Mouse (Mus musculus): ENCODE measurements around the gene Nt5dc3. TPM values are rescaled to one million over a fixed set of nuclear protein-coding genes. Genes with fewer than 3 reads are reported as not detected.
A peak's percentile ranks its signal among the peaks of the same experiment; 100 is the strongest.

Nt5dc3 gene
- polyA plus RNA-seq, 1 experiment from 2014 or later: 0.69 TPM

DNA sequence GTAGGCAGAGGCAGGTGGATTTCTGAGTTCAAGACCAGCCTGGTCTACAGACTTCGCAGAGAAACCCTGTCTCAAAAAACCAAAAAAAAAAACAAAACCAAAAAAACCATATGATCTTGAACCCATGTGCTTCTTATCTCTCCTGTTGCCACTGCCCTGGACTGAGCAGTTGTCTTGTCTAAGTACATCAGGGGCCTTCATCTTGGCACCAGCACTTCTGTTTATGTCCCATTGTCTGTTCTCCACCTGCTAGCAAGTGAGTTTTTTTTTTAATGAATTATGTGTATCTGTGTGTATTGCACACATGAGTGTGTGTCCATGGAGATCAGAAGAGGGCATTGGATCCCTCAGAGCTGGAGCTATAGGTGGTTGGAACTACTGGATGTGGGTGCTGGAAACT, 28.6 kb downstream of the Nt5dc3 start:
- no peaks in the 10 kb centered on the region for H3K36me3 ChIP-seq (ENCODE audit: control insufficient read depth, insufficient read depth)
- no peaks in the 10 kb centered on the region for H3K27me3 ChIP-seq (replicated peaks; ENCODE audit: control insufficient read depth, insufficient read depth, low read length)
- H3K27ac ChIP-seq (ENCODE audit: low read depth, low read length): no peak overlapping the region
- H3K4me1 ChIP-seq (replicated peaks; ENCODE audit: control insufficient read depth, insufficient read depth, low read length): no peaks in the 10 kb centered on the region
- H3K9ac ChIP-seq (ENCODE audit: low read depth, low read length): no peak overlapping the region
- no peak for TF ChIP-seq CTCF (IDR thresholded peaks at IDR 0.05; ENCODE audit: low read depth)
- H3K9me3 ChIP-seq (ENCODE audit: control insufficient read depth): no peaks in the 10 kb centered on the region
- no peak overlapping the region for H3K4me3 ChIP-seq (ENCODE audit: low read depth, low read length)
- 95% methylated on average over 1 of the region's 1 CpGs for WGBS
- ATAC-seq: no peak
- no peak overlapping the region for H3K4me2 ChIP-seq (replicated peaks; ENCODE audit: low read depth)

DNA sequence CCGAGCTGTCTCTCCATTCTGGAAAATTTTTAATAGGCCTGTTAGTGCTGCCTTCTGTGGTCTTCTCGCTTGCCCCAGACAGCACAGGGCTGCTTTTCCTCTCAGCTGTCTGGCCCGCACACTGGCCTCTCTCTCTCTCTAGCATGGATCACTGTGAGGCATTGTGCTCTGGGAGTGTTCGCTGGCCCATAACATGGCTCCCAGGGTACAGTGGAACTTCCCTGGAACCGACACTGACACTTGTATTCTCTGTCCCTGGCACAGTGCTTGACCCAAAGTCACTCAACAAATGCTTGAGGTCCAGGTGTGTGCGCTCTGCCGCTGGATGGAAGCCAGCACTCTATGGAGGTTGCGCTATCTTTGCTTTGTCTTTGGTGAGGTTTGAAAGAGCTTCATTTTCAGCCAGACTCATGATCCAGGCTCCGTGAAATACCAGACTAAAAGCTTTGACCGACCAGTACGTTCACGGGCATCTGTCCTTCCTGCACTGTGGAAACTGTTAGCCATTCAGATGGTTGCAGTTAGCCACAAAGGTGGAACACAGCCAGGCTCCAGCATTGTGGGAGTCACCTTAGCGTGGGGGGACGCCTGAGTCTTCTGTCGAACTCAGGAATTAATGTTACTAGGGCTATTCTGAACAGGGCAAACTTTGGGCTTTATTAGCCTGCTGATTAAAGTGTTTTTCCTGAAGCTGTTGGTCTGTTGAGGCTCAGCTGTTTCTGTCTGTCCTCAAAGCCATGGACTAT, 29.4 kb downstream of the Nt5dc3 start:
- no peak for ATAC-seq
- Histone ChIP-seq H3K4me2 (replicated peaks; ENCODE audit: low read depth) (no peak overlapping the region), H3K9me3 (ENCODE audit: control insufficient read depth) (no peaks in the 10 kb centered on the region), H3K4me3 (ENCODE audit: low read depth, low read length) (no peak overlapping the region), H3K9ac (ENCODE audit: low read depth, low read length) (no peak overlapping the region), H3K36me3 (ENCODE audit: control insufficient read depth, insufficient read depth) (no peaks in the 10 kb centered on the region), H3K27me3 (replicated peaks; ENCODE audit: control insufficient read depth, insufficient read depth, low read length) (no peaks in the 10 kb centered on the region), H3K4me1 (replicated peaks; ENCODE audit: control insufficient read depth, insufficient read depth, low read length) (no peaks in the 10 kb centered on the region), H3K27ac (ENCODE audit: low read depth, low read length) (no peak overlapping the region)
- 89% methylated on average over 15 of the region's 15 CpGs for WGBS
- no peak for TF ChIP-seq CTCF (IDR thresholded peaks at IDR 0.05; ENCODE audit: low read depth)

GRCm38 (mm10) chr10:86810000-86810399, 31.2 kb downstream of the Nt5dc3 start:
- TF ChIP-seq CTCF (IDR thresholded peaks at IDR 0.05; ENCODE audit: low read depth): no peak
- no peak overlapping the region for H3K4me3 ChIP-seq (ENCODE audit: low read depth, low read length)
- no peak overlapping the region for H3K9ac ChIP-seq (ENCODE audit: low read depth, low read length)
- H3K27me3 ChIP-seq (replicated peaks; ENCODE audit: control insufficient read depth, insufficient read depth, low read length): no peaks in the 10 kb centered on the region
- no peak for ATAC-seq
- WGBS: 86% methylated on average over 9 of the region's 9 CpGs
- H3K9me3 ChIP-seq (ENCODE audit: control insufficient read depth): no peaks in the 10 kb centered on the region
- no peaks in the 10 kb centered on the region for H3K4me1 ChIP-seq (replicated peaks; ENCODE audit: control insufficient read depth, insufficient read depth, low read length)
- H3K27ac ChIP-seq (ENCODE audit: low read depth, low read length): no peak overlapping the region
- no peak overlapping the region for H3K4me2 ChIP-seq (replicated peaks; ENCODE audit: low read depth)
- H3K36me3 ChIP-seq (ENCODE audit: control insufficient read depth, insufficient read depth): no peaks in the 10 kb centered on the region

GRCm38 (mm10) chr10:86810612-86811011, 31.8 kb downstream of the Nt5dc3 start:
- no peak for ATAC-seq
- TF ChIP-seq CTCF (IDR thresholded peaks at IDR 0.05; ENCODE audit: low read depth): no peak
- no peaks in the 10 kb centered on the region for H3K4me1 ChIP-seq (replicated peaks; ENCODE audit: control insufficient read depth, insufficient read depth, low read length)
- no peaks in the 10 kb centered on the region for H3K9me3 ChIP-seq (ENCODE audit: control insufficient read depth)
- no peak overlapping the region for H3K4me2 ChIP-seq (replicated peaks; ENCODE audit: low read depth)
- H3K27ac ChIP-seq (ENCODE audit: low read depth, low read length): no peak overlapping the region
- no peaks in the 10 kb centered on the region for H3K27me3 ChIP-seq (replicated peaks; ENCODE audit: control insufficient read depth, insufficient read depth, low read length)
- H3K4me3 ChIP-seq (ENCODE audit: low read depth, low read length): no peak overlapping the region
- H3K9ac ChIP-seq (ENCODE audit: low read depth, low read length): no peak overlapping the region
- WGBS: 90% methylated on average over 5 of the region's 5 CpGs
- H3K36me3 ChIP-seq (ENCODE audit: control insufficient read depth, insufficient read depth): no peaks in the 10 kb centered on the region

DNA sequence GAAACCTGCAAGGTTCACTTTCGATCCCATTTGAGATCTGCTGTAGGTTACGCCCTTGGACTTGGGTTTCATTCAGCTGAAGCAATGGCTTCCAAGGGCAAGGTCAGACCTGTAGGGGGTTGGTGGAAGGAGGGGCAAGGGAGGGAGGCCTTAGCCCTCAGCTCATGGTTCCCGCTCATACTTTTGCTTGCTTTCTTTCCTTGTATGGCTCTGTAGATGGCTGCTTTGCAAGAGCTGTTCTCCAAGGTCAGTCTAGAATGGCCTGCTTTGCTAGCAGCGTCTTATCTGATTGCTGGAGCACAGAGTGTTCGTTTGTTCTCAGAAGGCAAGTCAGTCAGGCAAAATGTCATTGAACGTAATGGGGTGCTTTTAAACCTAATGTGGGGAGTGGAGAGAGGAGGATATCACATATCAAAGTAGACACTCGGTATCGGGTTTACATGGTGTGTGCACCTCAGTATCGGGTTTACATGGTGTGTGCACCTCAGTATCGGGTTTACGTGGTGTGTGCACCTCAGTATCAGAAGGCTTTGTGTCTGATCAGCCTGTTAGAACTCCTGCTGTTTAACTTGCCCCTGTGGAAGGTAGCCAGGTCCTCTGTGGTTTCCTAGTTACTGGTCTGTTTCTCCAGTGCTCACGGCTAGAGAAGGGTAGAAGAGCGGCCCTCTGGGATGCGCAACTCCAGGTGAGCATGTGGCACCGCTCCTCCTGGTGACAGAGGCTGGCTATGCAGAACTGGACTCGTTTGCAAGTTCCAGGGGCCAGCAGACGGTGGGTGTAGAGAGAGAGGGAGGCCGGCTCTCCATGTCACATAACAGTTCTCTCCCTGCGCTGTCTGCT, 35.7 kb downstream of the Nt5dc3 start:
- no peak overlapping the region for H3K27ac ChIP-seq (ENCODE audit: low read depth, low read length)
- H3K9ac ChIP-seq (ENCODE audit: low read depth, low read length): no peak overlapping the region
- WGBS: 67% methylated on average over 19 of the region's 19 CpGs
- no peaks in the 10 kb centered on the region for H3K27me3 ChIP-seq (replicated peaks; ENCODE audit: control insufficient read depth, insufficient read depth, low read length)
- no peak for TF ChIP-seq CTCF (IDR thresholded peaks at IDR 0.05; ENCODE audit: low read depth)
- no peaks in the 10 kb centered on the region for H3K9me3 ChIP-seq (ENCODE audit: control insufficient read depth)
- H3K4me2 ChIP-seq (replicated peaks; ENCODE audit: low read depth): no peak overlapping the region
- no peaks in the 10 kb centered on the region for H3K4me1 ChIP-seq (replicated peaks; ENCODE audit: control insufficient read depth, insufficient read depth, low read length)
- no peaks in the 10 kb centered on the region for H3K36me3 ChIP-seq (ENCODE audit: control insufficient read depth, insufficient read depth)
- H3K4me3 ChIP-seq (ENCODE audit: low read depth, low read length): no peak overlapping the region
- ATAC-seq: peak; percentile 56

- WGBS: 80% methylated on average over 7 of the region's 7 CpGs
These were observed 36.3 kb downstream of the Nt5dc3 start for GRCm38 (mm10) chr10:86815133-86815532.

More at GRCm38 (mm10) chr10:86815133-86815532, 36.3 kb downstream of the Nt5dc3 start:
- H3K9me3 ChIP-seq (ENCODE audit: control insufficient read depth): no peaks in the 10 kb centered on the region
- TF ChIP-seq CTCF (IDR thresholded peaks at IDR 0.05; ENCODE audit: low read depth): no peak
- no peaks in the 10 kb centered on the region for H3K27me3 ChIP-seq (replicated peaks; ENCODE audit: control insufficient read depth, insufficient read depth, low read length)
- H3K27ac ChIP-seq (ENCODE audit: low read depth, low read length): no peak overlapping the region
- no peak overlapping the region for H3K4me3 ChIP-seq (ENCODE audit: low read depth, low read length)
- H3K9ac ChIP-seq (ENCODE audit: low read depth, low read length): no peak overlapping the region
- ATAC-seq: no peak
- no peaks in the 10 kb centered on the region for H3K4me1 ChIP-seq (replicated peaks; ENCODE audit: control insufficient read depth, insufficient read depth, low read length)
- no peaks in the 10 kb centered on the region for H3K36me3 ChIP-seq (ENCODE audit: control insufficient read depth, insufficient read depth)
- H3K4me2 ChIP-seq (replicated peaks; ENCODE audit: low read depth): no peak overlapping the region

All from intestine, postnatal 0 days (tissue).